Mouse (Mus musculus): ENCODE measurements around the gene Plekhh2.

Plekhh2 gene

GRCm38 (mm10) chr17:84571629-84572028, 59.9 kb downstream of the Plekhh2 start:
- no peak for DNase-seq (ENCODE audit: extremely low spot score, low spot score)

- DNase-seq (ENCODE audit: extremely low spot score, low spot score), result no peak
Observed at GRCm38 (mm10) chr17:84573305-84573704, 61.6 kb downstream of the Plekhh2 start.

- no peak for DNase-seq (ENCODE audit: extremely low spot score, low spot score)
Observed at GRCm38 (mm10) chr17:84573940-84574339, 62.2 kb downstream of the Plekhh2 start.

GRCm38 (mm10) chr17:84575108-84575507, 63.4 kb downstream of the Plekhh2 start:
- no peak for DNase-seq (ENCODE audit: extremely low spot score, low spot score)

- DNase-seq (ENCODE audit: extremely low spot score, low spot score), result no peak
Observed at GRCm38 (mm10) chr17:84576621-84577293, 65.1 kb downstream of the Plekhh2 start.

- no peak for DNase-seq (ENCODE audit: extremely low spot score, low spot score)
Observed at GRCm38 (mm10) chr17:84579249-84579648, 67.6 kb downstream of the Plekhh2 start.

- no peak for DNase-seq (ENCODE audit: extremely low spot score, low spot score)
Observed at GRCm38 (mm10) chr17:84579817-84580216, 68.1 kb downstream of the Plekhh2 start.

GRCm38 (mm10) chr17:84580821-84581220, 69.1 kb downstream of the Plekhh2 start:
- no peak for DNase-seq (ENCODE audit: extremely low spot score, low spot score)

- DNase-seq (ENCODE audit: extremely low spot score, low spot score), result no peak
Observed at GRCm38 (mm10) chr17:84581740-84582414, 70.2 kb downstream of the Plekhh2 start.

- no peak for DNase-seq (ENCODE audit: extremely low spot score, low spot score)
Observed at GRCm38 (mm10) chr17:84584107-84584506, 72.4 kb downstream of the Plekhh2 start.

- no peak for DNase-seq (ENCODE audit: extremely low spot score, low spot score)
Observed at GRCm38 (mm10) chr17:84585104-84585503, 73.4 kb downstream of the Plekhh2 start.

- no peak for DNase-seq (ENCODE audit: extremely low spot score, low spot score)
Observed at GRCm38 (mm10) chr17:84590065-84590464, 78.4 kb downstream of the Plekhh2 start.

GRCm38 (mm10) chr17:84591431-84592150, 79.9 kb downstream of the Plekhh2 start:
- DNase-seq (ENCODE audit: extremely low spot score, low spot score), result no peak

GRCm38 (mm10) chr17:84596015-84596441, 84.3 kb downstream of the Plekhh2 start:
- DNase-seq (ENCODE audit: extremely low spot score, low spot score), result no peak

GRCm38 (mm10) chr17:84596501-84596900, 84.8 kb downstream of the Plekhh2 start:
- no peak for DNase-seq (ENCODE audit: extremely low spot score, low spot score)

- no peak for DNase-seq (ENCODE audit: extremely low spot score, low spot score)
Observed at GRCm38 (mm10) chr17:84597859-84598258, 86.2 kb downstream of the Plekhh2 start.

GRCm38 (mm10) chr17:84598928-84599327, 87.2 kb downstream of the Plekhh2 start:
- DNase-seq (ENCODE audit: extremely low spot score, low spot score), result no peak

- DNase-seq (ENCODE audit: extremely low spot score, low spot score), result no peak
Observed at GRCm38 (mm10) chr17:84600051-84600983, 88.6 kb downstream of the Plekhh2 start.

- no peak for DNase-seq (ENCODE audit: extremely low spot score, low spot score)
Observed at GRCm38 (mm10) chr17:84601805-84602204, 90.1 kb downstream of the Plekhh2 start.

- no peak for DNase-seq (ENCODE audit: extremely low spot score, low spot score)
Observed at GRCm38 (mm10) chr17:84603202-84603627, 91.5 kb downstream of the Plekhh2 start.

Data from neural tube, embryonic 10.5 days (tissue).